In the genomic region with DNA sequence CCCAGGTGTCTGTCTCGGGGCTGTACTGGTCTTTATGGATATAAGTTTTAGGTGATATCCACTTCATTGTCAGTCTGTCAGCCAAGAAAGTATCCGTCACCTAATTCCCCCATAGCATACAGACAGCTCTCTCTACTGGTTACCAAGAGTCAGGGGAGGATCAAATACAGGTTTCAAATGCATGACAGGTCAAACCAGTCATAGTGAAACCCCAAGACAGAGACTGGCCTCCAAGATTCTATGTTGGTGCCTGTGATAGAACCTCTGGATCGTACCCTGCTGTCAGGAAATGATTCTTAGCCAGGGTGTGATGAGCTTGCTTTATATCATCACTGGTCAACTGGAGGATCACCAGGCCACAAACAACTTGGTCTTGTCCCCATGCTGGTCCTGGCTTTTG, we compare ENCODE assay signal across 36 mouse cellular contexts. TPM values are rescaled to one million over a fixed set of nuclear protein-coding genes. Genes with fewer than 3 reads are reported as not detected.
"Had no signal": no experiment of that assay in that cellular context is flagged by ENCODE, and none has a peak within 500 bp of the region (broad histone marks: within the 10 kb centered on the region; RNA-seq: fewer than 3 reads in every experiment).

No protein-coding gene starts in this region.

- H3K36me3 ChIP-seq: embryonic facial prominence, embryonic 10.5 days; embryonic facial prominence, embryonic 12.5 days; embryonic facial prominence, embryonic 13.5 days; embryonic facial prominence, embryonic 15.5 days; forebrain, embryonic 10.5 days; forebrain, embryonic 12.5 days; forebrain, embryonic 15.5 days had no signal

- DNase-seq: cerebellum, adult 9-10 months; cerebellum, adult 9-11 months; cerebellum, postnatal 10 days; cerebellum, postnatal 14 days; cerebellum, postnatal 25 days; cerebellum, postnatal 36 days; embryo, embryonic 11 days; forebrain, postnatal 0 days; gastrocnemius, adult 2 months; gastrocnemius, postnatal 10 days; gastrocnemius, postnatal 14 days; gastrocnemius, postnatal 25 days; gastrocnemius, postnatal 36 days; heart, adult 11 months; heart, adult 18-20 months; heart, adult 2 months had no signal

- H3K27ac ChIP-seq: embryonic facial prominence, embryonic 10.5 days; embryonic facial prominence, embryonic 12.5 days; embryonic facial prominence, embryonic 13.5 days; embryonic facial prominence, embryonic 15.5 days; forebrain, embryonic 10.5 days; forebrain, embryonic 12.5 days; forebrain, embryonic 13.5 days; forebrain, embryonic 15.5 days; gastrocnemius, adult 2 months; heart, adult 2 months had no signal

- H3K27me3 ChIP-seq: embryonic facial prominence, embryonic 12.5 days; embryonic facial prominence, embryonic 15.5 days; forebrain, embryonic 15.5 days had no signal

- H3K4me3 ChIP-seq: embryonic facial prominence, embryonic 10.5 days; embryonic facial prominence, embryonic 12.5 days; embryonic facial prominence, embryonic 13.5 days; embryonic facial prominence, embryonic 15.5 days; erythroblast, embryonic 14.5 days; forebrain, embryonic 10.5 days; forebrain, embryonic 12.5 days; forebrain, embryonic 13.5 days; forebrain, embryonic 15.5 days; gastrocnemius, adult 2 months; heart, adult 2 months had no signal

- H3K9ac ChIP-seq: embryonic facial prominence, embryonic 12.5 days; embryonic facial prominence, embryonic 13.5 days; embryonic facial prominence, embryonic 15.5 days; forebrain, embryonic 12.5 days; forebrain, embryonic 13.5 days; forebrain, embryonic 15.5 days; forebrain, postnatal 0 days had no signal

- H3K9me3 ChIP-seq: embryonic facial prominence, embryonic 10.5 days; embryonic facial prominence, embryonic 12.5 days; embryonic facial prominence, embryonic 13.5 days; embryonic facial prominence, embryonic 15.5 days; forebrain, embryonic 10.5 days; forebrain, embryonic 12.5 days; forebrain, embryonic 13.5 days; forebrain, embryonic 15.5 days had no signal

- H3K4me2 ChIP-seq: embryonic facial prominence, embryonic 12.5 days; embryonic facial prominence, embryonic 13.5 days; embryonic facial prominence, embryonic 15.5 days; forebrain, embryonic 12.5 days; forebrain, embryonic 13.5 days; forebrain, embryonic 15.5 days had no signal

- H3K4me1 ChIP-seq: embryonic facial prominence, embryonic 10.5 days; embryonic facial prominence, embryonic 12.5 days; embryonic facial prominence, embryonic 13.5 days; embryonic facial prominence, embryonic 15.5 days; forebrain, embryonic 10.5 days; forebrain, embryonic 12.5 days; forebrain, embryonic 13.5 days; forebrain, embryonic 15.5 days had no signal

RNA-seq across cellular contexts. Expression of gene Zcchc13, which starts 43.4 kb away (rescaled TPM):
- total RNA-seq: common myeloid progenitor, adult 5-6 weeks; forebrain, postnatal 0 days; gastrocnemius, adult 18-20 months; gastrocnemius, adult 2 months; gastrocnemius, adult 8-10 months; gastrocnemius, postnatal 10 days; gastrocnemius, postnatal 14 days; gastrocnemius, postnatal 25 days; gastrocnemius, postnatal 36 days; gastrocnemius, postnatal 4 days; granulocyte monocyte progenitor cell, adult 5-6 weeks; heart, adult 18-20 months; heart, adult 2 months; heart, adult 8-10 months had no signal
- polyA plus RNA-seq: embryonic facial prominence, embryonic 10.5 days; embryonic facial prominence, embryonic 11.5 days; embryonic facial prominence, embryonic 12.5 days; embryonic facial prominence, embryonic 13.5 days; embryonic facial prominence, embryonic 14.5 days; embryonic facial prominence, embryonic 15.5 days; erythroblast, embryonic 14.5 days; forebrain, embryonic 10.5 days; forebrain, embryonic 11.5 days; forebrain, embryonic 12.5 days; forebrain, embryonic 13.5 days; forebrain, embryonic 14.5 days; forebrain, embryonic 15.5 days; forebrain, embryonic 16.5 days; forebrain, postnatal 0 days; heart, adult 2 months had no signal
